Mouse (Mus musculus) neutrophil, adult 5-6 weeks (primary cell): Measurements from ENCODE around the gene Atoh8. TPM values are rescaled to one million over a fixed set of nuclear protein-coding genes. Genes with fewer than 3 reads are reported as not detected.

Source experiments
- ATAC-seq: fragments of 151-379, 151-347 bp; 2 replicates; pipeline ENCODE4 v1.8.0; 2017; ENCODE audit warnings: mild to moderate bottlenecking, moderate TSS enrichment; ENCODE audit not compliant: insufficient number of reproducible peaks, poor library complexity, low FRiP score, severe bottlenecking; ENCODE audit errors: extremely low read depth
- total RNA-seq: library from RNA; stranded (forward); fragments of 200-1000 nt; gene quantifications from 2 replicates; pipeline ENCODE4 v1.2.3, GENCODE M21; 2017

Gene Atoh8
- total RNA-seq = not detected in 2 replicates

DNA sequence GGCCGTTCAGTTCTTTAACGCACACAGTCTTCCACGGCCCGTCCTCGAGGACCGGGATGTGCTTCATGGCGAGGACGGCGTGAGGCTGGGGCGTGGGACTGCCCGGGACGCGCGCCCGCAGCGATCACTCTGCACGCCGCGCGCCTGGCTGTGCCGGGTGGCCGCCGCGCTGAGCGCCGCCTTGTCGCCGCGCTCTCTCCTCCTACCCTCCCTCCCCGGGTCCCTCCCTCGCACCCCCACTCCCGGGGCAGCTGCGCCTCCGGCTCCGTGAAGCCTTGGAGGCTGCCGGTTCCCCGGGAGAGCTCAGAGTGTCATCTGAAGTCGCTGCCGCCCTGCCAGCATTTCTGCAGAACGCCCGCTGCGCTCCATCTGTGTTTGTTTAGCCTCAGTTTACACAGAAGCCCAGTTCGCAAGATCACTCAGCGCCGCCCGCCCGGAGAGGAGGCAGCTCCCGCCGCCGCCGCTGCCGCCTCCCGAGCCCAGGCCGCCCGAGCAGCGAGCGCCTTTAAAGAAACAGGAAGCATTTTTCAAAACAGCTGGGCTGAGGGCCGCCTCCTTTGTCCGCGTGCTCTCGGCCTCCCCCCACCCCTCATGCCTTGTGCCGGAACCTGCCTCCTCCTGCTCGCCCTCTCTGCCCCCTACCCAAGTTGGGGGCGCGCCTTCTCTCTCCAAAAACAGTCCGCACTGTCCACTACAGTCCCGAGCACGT, at the start of gene Atoh8:
Atoh8 (minus strand) TSS at position 480 of the 709 bp plus-strand sequence.
- no peak for ATAC-seq

DNA sequence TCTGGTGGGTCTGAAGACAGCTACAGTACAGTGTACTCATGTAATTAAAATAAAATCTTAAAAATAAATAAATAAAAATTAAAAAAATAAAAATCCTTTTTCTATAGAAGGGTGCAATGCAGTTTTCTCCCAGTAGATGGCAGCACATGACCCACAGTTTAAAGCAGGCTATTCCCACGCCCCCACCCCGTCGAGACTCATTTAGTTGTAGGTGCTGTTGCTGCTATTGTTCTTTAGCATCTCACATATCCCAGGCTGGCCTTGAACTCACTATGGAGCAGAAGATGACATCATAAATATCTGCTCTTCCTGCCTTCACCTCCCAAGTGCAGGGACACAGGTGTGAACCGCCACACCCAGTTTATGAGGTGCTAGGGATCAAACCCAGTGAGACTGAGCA, 48.5 kb upstream of the Atoh8 start:
- peak; percentile 53; the same call in 1 of the 2 replicates for ATAC-seq

DNA sequence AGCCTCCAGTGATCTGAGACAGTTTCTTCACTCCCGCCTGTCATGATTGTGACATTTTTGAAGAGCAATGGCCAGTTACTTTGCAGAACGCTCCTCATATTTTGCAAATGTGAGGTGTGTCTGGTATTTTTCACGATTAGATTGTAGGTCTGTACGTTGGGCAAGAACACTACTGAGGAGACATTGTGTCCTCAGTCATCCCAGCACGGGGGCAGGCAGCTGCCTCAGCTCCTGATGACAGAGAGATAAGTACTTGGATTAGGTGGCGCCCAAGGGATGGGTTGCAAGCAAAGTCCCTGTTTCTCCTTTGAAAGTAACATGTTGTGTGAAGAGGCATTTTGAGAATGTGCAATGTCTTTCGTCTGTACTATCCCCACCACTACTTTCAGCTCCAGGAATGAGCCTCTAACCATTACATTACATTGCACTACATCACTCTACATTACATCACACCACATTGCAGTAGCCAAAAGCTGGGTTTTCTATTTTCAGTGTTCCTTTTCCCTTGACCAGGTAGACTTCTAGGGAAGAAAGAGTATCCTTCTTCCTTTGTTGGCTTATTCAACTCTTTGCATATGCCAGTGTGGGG, 45.1 kb upstream of the Atoh8 start:
- no peak for ATAC-seq

DNA sequence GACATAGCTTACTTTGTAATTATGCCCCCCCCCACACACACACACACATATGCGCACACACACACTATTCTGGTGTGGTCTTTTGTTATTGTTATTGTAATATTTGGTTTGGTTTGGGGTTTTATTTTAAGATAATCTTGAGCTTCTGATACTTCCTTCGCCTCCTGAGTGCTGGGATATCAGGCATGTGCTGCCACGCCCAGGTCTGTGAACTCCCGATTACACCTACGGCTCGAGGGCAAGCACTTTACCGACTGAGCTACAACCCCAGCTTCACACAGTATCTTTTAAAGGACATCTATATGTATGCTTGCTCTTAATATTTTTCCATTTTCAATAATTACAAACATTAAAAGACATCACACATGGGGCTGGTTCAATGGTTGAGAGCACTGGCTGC, 44.1 kb upstream of the Atoh8 start:
- ATAC-seq = no peak

DNA sequence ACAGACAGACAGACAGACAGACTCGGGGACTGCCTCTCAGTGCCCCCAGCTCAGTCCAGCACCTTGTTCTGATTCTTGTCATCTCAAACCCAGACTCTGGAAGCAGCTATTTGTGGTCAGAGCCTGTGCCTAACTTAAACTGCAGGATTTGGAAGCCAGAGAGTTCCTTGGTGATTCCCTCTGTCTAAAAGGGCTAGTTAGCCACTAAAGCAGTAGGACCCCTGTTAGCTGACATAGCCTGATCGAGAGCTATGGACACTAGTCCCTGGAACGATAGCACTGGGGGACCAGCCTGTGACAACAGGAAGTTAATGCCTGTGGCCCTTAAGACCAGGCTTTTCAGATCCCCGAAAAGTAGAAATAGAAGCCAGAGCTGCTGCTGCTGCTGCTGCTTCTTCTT, 43.5 kb upstream of the Atoh8 start:
- no peak for ATAC-seq

DNA sequence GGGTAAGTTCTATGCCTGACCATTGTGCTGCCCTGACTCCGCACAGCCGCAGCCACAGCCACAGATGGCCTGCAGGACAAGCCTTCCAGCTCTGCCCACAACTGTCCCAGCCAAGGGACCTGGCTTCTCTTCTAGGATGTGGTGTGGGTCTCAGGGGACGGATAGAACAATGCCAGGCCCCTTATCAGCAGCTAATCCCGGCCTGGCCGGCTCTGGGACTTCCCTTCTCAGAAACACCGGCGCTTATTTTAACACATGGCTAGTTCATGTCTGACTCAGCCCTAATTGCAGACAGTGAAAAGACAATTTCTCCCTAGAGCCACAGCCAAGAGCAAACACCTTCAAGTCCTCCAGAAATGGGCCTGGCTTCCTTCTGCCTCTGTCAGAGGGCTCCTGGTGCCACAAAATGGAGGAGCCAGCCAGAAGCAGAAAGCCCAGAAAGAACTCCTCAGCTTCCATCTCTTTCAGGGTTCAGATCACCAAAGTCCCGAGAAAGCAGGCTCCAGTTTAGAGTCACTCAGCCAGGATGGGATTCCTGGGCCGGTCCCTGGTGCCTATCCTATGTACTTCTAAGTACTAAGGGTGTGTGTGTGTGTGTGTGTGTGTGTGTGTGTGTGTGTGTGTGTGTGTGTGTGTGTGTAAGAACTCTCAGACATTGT, 42.3 kb upstream of the Atoh8 start:
- no peak for ATAC-seq

DNA sequence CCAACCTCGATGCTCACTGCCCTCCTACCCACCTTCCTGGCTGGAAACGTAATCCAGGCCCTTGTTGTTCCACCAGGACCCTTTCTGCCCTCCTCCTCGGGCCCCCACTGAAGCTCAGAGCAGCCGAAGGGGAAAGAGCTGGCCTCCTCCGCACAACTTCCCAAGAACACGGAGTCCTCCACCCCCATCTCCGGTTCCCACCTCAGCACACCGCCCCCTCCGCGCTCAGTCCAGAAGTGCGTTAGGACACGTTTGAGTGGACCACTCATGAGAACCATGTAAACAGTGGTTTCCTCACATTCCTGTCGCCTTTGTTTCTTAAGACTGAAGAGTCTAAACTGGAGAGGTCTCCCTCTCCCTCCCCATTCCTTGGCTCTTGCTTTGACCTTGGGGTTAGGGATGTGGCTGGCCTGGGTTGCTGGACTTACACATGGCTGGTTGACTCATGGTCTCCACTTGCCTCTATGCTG, 41.6 kb upstream of the Atoh8 start:
- ATAC-seq = no peak

DNA sequence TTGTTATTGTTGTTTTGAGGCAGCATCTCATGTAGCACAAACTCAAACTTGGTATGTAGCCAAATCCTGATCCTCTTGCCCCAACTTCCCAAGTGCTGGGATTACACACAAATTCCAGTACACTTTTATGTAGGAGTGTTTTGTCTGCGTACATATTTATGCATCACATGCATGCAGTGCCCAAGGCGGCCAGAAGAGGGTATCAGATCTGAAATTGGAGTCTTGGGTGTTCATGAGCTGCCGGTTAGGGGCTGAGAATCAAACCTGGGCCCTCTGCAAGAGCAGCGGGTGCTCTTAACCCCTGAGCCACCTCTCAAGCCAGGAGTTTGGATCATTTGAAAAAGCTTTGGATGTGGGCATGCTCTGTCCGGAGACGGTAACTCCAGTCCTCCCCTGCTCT, 40.8 kb upstream of the Atoh8 start:
- no peak for ATAC-seq

DNA sequence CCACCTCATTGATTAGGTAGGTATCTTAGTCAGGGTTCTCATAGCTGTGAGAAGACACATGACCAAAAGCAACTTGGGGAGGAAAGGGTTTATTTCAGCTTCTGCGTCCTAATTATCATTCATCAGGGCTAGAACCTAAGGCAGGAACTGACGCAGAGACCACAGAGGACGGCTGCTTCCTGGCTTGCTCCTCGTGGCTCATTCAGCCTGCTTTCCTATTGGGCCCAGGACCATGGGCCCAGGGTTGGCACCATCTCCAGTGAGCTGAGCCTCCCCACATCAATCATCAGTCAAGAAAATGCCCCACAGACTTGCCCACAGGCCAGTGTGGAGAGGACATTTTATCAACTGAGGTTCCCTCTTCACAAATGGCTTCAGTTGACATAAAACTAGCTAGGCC, 40.1 kb upstream of the Atoh8 start:
- no peak for ATAC-seq

DNA sequence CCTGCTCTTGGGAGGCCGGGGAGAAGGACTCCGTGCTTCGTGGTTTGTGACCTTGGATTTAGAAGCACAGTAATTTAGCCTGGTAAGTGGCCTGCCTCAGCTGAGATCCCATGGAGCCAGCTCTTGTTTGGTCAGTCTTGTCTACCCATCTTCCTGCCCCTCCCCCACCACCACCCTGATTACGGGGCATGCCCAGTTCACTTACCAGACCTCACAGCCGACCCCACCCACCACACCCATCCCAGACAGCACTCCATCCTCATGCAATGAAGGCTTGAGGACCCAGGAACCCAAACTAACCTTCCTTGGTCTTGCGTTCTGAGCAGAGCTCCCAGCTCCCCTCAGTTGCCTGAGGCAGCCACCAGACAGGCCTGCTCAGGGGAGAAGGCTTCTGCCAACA, 37.8 kb upstream of the Atoh8 start:
- no peak for ATAC-seq

DNA sequence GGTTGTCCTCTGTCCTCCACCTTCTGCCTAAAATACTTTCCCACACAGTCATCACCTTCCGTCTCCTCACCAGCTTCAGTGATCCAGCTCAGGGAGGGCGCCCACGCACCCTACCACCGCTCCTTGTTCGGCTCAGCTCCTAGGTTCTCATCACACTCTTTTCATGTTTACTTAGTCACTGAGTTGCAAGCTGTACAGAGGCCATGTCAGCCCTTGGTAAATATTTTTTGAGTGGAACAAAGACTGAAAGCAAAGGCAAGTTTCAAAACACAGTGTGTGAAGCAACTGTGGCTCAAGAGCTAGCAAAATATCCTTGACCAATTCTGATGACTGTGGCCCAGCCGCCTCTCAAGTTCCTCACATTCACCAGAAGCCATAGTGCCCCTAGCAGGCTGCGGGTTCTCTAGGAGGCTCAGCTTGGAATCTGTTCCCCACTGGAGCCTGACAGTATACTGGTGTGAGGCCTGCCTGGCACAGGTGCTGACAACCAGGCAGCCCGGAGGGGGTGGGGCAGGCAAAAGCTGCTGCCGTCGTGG, 36.9 kb upstream of the Atoh8 start:
- ATAC-seq = no peak

DNA sequence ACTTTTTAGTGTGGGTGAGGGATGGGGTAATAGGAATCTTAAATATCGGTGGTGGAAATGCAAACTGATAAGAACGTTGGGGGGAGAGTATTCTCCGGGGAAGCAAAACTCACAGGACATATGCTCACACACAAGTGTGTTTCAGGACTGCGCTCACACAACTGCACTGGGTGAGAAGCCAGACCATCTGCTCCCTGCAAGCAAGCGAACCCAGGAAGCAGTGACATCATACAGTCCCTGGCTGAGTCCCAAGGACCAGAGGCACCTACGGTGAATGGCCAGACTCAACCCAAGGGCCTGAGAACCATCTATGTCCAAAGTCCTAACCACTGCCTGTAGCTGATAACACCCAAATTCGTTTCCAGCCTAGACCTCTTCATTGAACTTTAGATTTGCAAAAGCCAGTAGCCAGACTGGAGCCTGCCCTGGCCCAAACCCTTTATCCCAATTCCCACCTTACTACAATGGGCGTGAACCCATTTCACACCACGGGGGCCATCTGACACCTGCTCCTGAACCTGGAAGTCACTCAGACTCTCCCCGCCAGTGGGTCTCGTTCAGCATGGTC, 35.7 kb upstream of the Atoh8 start:
- no peak for ATAC-seq

DNA sequence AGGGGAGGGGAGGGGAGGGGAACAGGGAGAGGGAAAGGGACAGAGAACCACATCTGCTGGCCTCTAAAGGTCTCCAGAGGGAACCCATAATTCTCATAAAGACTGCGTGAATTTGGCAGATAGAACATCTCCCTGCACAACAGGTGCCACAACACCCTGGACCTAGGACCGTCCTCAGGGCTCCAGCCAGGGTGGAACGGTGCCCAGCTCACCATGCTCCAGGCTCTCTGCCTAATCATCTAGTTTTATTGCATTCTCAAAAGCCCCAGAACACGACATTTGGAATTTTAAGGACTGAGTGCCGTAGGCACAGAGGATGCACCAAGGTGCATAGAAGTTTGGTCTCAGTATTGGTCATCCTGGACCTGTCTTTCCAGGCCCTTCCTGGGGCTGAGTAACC, 34.9 kb upstream of the Atoh8 start:
- no peak for ATAC-seq

DNA sequence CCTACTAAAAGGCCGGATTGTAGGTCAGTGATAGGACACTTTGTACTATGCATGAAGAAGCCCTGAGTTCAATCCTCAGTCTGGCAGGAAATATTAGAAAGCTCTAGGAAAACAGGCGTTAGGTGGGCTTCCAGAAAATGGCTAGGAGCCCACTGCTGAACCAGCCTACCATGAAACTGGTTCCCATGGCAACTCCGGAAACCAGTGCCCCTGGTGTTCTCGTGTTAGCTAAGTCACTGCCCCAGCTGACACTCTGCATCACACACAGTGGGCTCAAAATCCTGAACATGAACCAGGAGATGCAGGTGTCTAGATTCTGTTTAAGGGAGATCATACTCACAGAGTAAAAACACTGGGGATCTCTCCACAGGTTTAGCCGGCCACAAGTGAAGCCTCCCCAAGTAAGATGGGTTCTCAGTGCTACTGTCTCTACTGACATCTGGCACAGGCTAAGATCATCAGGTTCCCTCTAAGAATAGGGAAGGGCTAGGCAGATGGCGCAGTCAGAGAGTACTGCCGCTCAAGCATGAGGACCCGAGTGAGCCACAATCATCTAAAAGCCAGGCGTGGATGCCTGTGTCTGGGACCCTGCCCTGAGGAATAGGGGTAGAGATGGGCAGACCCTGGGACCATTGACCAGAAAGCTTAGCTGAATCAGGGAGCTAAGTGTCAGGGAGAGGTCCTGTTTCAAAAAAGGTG, 32.9 kb upstream of the Atoh8 start:
- no peak for ATAC-seq

DNA sequence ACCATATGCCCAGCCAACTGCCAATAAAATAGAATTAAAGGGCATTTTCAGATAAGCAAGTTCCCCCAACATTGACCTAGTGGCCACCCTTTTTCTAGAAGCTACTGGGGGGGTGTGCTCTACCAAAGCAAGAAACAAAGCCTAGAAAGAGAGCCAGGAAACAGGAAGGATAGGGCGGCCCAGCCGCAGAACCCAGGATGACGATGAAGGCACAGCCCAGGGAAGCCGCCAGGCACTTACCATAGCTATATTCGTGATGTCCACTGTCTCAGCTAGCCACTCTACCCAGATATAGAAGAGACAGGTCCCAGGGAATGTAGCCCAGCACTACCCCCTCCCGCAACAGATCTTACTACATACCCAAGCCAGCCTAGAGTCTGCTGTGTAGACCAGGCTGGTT, 30.3 kb upstream of the Atoh8 start:
- ATAC-seq = no peak

DNA sequence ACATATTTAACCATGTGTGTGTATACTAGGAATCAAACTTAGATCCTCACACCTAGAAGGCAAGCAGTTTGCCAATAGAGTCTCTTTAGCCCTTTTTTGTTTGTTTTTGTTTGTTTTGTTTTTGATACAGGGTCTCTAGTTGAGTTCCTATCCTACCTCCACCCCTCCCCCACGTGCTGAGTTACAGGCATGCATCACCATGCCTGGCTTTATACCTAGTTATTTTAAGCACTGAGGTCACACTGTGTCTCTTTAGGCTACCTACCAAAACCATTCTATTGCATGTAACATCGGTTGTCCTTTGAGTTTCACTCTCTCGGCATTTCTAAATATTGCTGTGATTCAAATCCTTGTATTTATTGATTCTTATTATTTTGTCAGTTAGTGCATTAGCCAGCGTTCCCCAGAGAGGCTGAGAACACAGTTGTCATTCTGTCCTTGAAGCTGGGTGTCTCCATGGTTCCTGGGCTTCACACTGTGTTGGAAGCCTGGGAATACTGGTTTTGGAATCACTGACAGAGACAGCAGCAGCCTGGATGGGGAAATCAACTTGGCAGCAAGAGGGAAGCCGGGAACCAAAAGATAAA, 28.4 kb upstream of the Atoh8 start:
- no peak for ATAC-seq

DNA sequence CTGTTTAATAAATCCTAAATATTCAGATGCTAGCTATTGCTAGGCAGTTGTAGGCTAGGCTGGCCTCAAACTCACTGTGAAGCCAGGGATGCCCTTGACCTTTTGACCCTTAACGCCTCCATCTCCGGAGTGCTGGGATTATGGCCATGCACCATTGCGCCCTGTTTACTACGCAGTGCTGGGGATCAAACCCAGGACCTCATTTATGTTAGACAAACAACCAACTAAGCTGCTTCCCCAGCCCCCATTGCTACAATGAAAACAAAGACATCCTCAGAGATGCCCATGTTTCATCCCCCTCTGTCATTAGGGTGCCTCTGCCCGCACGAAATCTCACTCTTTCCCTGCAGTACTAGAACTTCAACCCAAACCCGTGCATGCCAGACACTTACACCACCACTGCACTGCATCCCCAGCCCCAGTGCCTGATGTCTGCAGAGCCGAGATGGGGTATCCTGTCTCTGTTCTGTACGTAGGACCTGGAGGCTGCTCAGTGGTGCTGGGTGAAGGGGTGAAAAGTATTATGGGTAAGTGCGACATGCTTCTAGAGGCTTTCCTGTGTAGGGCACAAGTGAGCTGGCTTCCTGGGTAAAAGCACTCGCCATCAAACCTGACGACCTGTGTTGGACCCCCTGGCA, 26.4 kb upstream of the Atoh8 start:
- no peak for ATAC-seq

DNA sequence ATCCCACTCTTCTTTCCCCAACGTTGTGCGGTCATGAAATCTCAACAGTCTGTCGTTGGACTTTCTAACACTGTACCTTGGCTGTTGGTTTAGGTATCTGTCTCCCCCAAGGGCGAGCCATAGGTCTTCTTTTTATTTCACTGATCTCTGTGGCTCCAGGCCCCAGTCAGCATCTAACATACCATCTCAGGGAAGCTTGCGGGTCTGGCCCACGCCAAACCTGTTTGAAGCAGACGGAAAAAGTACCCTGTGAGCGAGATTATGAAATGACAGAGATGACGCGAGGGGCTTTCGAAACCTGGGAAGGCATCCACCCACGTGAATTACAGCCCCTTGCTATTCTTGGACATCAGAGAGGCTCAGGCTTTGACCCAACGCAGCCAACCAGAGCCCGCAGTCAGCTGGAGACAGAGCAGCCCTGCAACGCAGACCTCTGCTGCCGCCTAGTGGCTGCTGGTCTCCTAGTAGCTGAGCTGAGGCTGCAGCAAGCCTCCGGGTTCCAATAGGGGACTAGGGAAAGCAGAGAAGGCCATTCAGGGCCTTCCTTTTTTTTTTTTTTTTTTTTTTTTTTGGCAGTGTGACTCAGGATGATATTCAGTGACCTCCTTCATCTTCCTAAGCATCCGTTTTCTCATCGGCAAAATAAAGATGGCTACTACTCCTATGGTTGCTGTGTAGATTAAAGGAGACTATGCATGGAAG, 25.8 kb upstream of the Atoh8 start:
- peak; percentile 70; the same call in 1 of the 2 replicates for ATAC-seq
